Mouse (Mus musculus): ENCODE data around the gene Hoxd12. TPM values are rescaled to one million over a fixed set of nuclear protein-coding genes. Genes with fewer than 3 reads are reported as not detected.

Hoxd12 gene
- total RNA-seq (2017): not detected in 2 replicates

- no peak for ATAC-seq (replicated peaks in 1 of 2; ENCODE audit: insufficient read depth in 1 of 2, low FRiP score in 2 of 2, low TSS enrichment in 1 of 2, low read depth in 1 of 2, poor library complexity in 2 of 2, severe bottlenecking in 2 of 2)
These were observed at the start of gene Hoxd12 for GRCm38 (mm10) chr2:74674881-74675665. Gene Hoxd12 (plus strand): TSS chr2:74675013.

DNA sequence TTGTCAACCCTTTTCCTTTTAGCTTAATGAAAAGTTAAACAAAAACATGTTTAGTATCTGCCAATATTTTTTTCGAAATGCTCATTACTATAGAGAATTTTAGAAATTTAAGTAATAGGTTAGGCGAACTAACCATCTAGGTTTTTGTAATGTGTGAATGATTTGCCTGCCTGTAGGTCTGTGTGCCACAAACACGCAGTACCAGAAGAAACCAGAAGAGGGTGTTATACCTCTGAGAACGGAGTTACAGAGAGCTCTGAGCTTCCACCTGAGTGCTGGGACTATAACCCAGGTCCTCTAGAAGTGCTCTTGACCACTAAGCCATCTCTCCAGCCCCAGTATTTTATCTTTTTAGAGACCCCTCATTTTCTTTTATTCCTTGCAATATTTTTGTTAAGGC is 39.4 kb upstream of the Hoxd12 start:
- no peak for ATAC-seq (replicated peaks in 1 of 2; ENCODE audit: insufficient read depth in 1 of 2, low FRiP score in 2 of 2, low TSS enrichment in 1 of 2, low read depth in 1 of 2, poor library complexity in 2 of 2, severe bottlenecking in 2 of 2)

GRCm38 (mm10) chr2:74642431-74642830 is 32.4 kb upstream of the Hoxd12 start:
- ATAC-seq (replicated peaks in 1 of 2; ENCODE audit: insufficient read depth in 1 of 2, low FRiP score in 2 of 2, low TSS enrichment in 1 of 2, low read depth in 1 of 2, poor library complexity in 2 of 2, severe bottlenecking in 2 of 2): peak; percentile 49 to 56; a peak in 2 of 4 replicates

DNA sequence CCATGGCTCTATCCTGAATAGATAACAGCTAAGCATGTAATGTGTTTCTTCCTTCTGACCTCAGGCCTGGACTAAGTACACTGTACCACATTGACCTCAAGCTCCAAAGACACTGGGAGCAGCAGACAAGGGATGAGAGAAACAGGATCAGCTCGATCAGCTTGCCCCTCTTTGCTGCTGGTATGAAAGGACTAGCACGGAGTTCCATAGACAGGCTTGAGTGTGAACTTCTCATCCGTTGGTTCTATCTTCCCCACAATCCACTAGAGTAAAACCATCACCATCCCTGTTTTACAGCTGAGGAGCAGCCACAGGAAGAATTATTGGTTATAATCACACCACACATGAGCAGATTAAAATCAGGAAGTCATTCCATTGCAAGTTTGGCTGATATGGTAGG is 29.2 kb upstream of the Hoxd12 start:
- no peak for ATAC-seq (replicated peaks in 1 of 2; ENCODE audit: insufficient read depth in 1 of 2, low FRiP score in 2 of 2, low TSS enrichment in 1 of 2, low read depth in 1 of 2, poor library complexity in 2 of 2, severe bottlenecking in 2 of 2)

- ATAC-seq (replicated peaks in 1 of 2; ENCODE audit: insufficient read depth in 1 of 2, low FRiP score in 2 of 2, low TSS enrichment in 1 of 2, low read depth in 1 of 2, poor library complexity in 2 of 2, severe bottlenecking in 2 of 2): no peak
These were observed 27.5 kb upstream of the Hoxd12 start for GRCm38 (mm10) chr2:74647082-74647864.

DNA sequence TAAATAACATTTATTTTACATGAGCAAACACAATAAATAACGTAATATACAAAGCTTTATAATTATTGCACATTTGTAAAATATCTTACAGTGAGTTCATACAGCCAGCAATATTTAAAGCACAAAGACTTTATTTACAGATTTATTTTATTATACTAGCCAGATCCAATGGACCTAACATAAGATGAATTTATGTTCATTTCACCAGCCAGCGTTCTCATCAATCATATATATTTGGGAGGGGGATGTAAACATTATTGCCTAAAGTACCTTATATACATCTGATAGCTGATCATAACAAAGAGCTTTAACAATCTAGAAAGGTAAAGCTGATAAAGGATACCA is 21.8 kb upstream of the Hoxd12 start:
- no peak for ATAC-seq (replicated peaks in 1 of 2; ENCODE audit: insufficient read depth in 1 of 2, low FRiP score in 2 of 2, low TSS enrichment in 1 of 2, low read depth in 1 of 2, poor library complexity in 2 of 2, severe bottlenecking in 2 of 2)

- no peak for ATAC-seq (replicated peaks in 1 of 2; ENCODE audit: insufficient read depth in 1 of 2, low FRiP score in 2 of 2, low TSS enrichment in 1 of 2, low read depth in 1 of 2, poor library complexity in 2 of 2, severe bottlenecking in 2 of 2)
These were observed 20.9 kb upstream of the Hoxd12 start for GRCm38 (mm10) chr2:74653781-74654535.

- no peak for ATAC-seq (replicated peaks in 1 of 2; ENCODE audit: insufficient read depth in 1 of 2, low FRiP score in 2 of 2, low TSS enrichment in 1 of 2, low read depth in 1 of 2, poor library complexity in 2 of 2, severe bottlenecking in 2 of 2)
These were observed 19.9 kb upstream of the Hoxd12 start for GRCm38 (mm10) chr2:74654743-74655419.

- ATAC-seq (replicated peaks in 1 of 2; ENCODE audit: insufficient read depth in 1 of 2, low FRiP score in 2 of 2, low TSS enrichment in 1 of 2, low read depth in 1 of 2, poor library complexity in 2 of 2, severe bottlenecking in 2 of 2): no peak
These were observed 19.4 kb upstream of the Hoxd12 start for GRCm38 (mm10) chr2:74655420-74655781.

DNA sequence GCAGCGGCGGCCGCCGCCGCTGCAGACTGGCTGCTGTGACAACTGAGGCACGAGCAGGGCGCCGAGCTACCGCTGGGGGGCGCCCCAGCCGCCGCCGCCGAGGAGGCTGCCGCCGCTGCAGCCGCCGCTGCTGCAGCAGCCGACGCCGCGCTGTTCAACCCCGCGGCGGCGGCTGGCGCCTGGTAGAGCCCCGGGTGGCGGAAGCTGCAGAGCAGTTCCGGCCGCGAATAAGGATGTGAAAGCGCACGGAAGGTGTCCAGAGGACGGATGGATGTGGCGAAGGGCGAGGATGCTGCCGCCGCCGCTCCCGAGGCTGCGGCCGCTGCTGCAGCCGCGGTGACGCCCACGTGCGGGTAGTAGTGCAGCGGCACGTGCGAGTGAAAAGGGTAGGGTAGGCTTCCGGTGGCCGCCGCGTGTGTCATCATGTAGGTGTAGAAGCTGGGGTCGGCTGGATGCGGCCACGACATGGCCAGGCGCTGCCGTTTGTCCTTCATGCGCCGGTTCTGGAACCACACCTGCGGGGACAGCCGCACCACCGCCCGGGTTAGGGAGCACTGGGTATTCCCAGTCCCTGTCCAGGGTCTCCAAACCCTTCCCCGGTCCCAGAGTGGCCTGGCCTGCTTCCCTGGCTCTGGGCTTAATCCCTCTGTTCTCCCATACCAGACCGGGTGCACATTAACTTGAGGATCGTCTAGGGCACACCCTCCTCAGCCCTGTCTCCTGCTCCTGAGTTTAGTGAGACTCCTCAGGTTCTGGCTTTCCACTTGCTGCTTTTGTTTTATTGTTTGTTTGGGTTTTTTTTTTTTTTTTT is 18.8 kb upstream of the Hoxd12 start:
- peak; percentile 43 to 61 for ATAC-seq (replicated peaks in 1 of 2; ENCODE audit: insufficient read depth in 1 of 2, low FRiP score in 2 of 2, low TSS enrichment in 1 of 2, low read depth in 1 of 2, poor library complexity in 2 of 2, severe bottlenecking in 2 of 2)

DNA sequence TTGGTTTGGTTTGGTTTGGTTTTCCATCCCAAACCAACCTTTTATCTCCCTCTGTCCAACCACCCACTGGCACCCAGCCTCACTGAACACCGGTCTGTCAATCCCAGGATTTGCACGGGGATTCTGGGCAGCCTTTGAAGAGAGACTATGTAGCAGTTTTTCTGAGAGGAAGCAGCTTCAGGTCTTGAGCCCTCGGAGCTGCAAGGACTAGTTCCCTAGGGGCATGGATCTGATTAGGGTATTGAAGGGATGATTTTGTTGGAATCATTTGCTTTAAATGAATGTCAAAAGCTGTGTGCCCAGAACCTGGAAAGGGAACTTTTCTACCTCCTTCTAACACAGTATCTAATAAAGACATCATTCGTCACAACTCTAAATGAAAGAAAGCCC is 18.2 kb upstream of the Hoxd12 start:
- ATAC-seq (replicated peaks in 1 of 2; ENCODE audit: insufficient read depth in 1 of 2, low FRiP score in 2 of 2, low TSS enrichment in 1 of 2, low read depth in 1 of 2, poor library complexity in 2 of 2, severe bottlenecking in 2 of 2): no peak

GRCm38 (mm10) chr2:74657251-74658023 is 17.4 kb upstream of the Hoxd12 start:
- no peak for ATAC-seq (replicated peaks in 1 of 2; ENCODE audit: insufficient read depth in 1 of 2, low FRiP score in 2 of 2, low TSS enrichment in 1 of 2, low read depth in 1 of 2, poor library complexity in 2 of 2, severe bottlenecking in 2 of 2)

GRCm38 (mm10) chr2:74658024-74658666 is 16.7 kb upstream of the Hoxd12 start:
- ATAC-seq (replicated peaks in 1 of 2; ENCODE audit: insufficient read depth in 1 of 2, low FRiP score in 2 of 2, low TSS enrichment in 1 of 2, low read depth in 1 of 2, poor library complexity in 2 of 2, severe bottlenecking in 2 of 2): no peak

GRCm38 (mm10) chr2:74658667-74659371 is 16.0 kb upstream of the Hoxd12 start:
- ATAC-seq (replicated peaks in 1 of 2; ENCODE audit: insufficient read depth in 1 of 2, low FRiP score in 2 of 2, low TSS enrichment in 1 of 2, low read depth in 1 of 2, poor library complexity in 2 of 2, severe bottlenecking in 2 of 2): no peak; a peak in 1 of 4 replicates

- ATAC-seq (replicated peaks in 1 of 2; ENCODE audit: insufficient read depth in 1 of 2, low FRiP score in 2 of 2, low TSS enrichment in 1 of 2, low read depth in 1 of 2, poor library complexity in 2 of 2, severe bottlenecking in 2 of 2): no peak
These were observed 15.3 kb upstream of the Hoxd12 start, which contains the start of gene Evx2 for GRCm38 (mm10) chr2:74659507-74660005. Gene Evx2 (minus strand): TSS chr2:74659557.
